Mouse (Mus musculus): Measurements from ENCODE around the gene Gm28635. TPM values are rescaled to one million over a fixed set of nuclear protein-coding genes. Genes with fewer than 3 reads are reported as not detected.
"Not testable (repeated sequence)": the region's sequence is repeated elsewhere in the genome, so short reads cannot be mapped to it uniquely, and the experiment has no call there.

Gm28635 gene
- polyA plus RNA-seq, 1 experiment from 2014 or later = not detected

GRCm38 (mm10) chr2:84703497-84703896 lies 25.7 kb upstream of the Gm28635 start:
- Histone ChIP-seq H3K27ac (replicated peaks; ENCODE audit: low read depth, low read length) (no peak overlapping the region), H3K4me1 (ENCODE audit: control insufficient read depth, insufficient read depth, low read length) (no peaks in the 10 kb centered on the region), H3K9me3 (ENCODE audit: control insufficient read depth, low read length) (no peaks in the 10 kb centered on the region), H3K36me3 (ENCODE audit: control insufficient read depth, insufficient read depth, low read length) (peaks cover 47% of the 10 kb centered on the region), H3K4me2 (ENCODE audit: low read length) (no peak overlapping the region), H3K27me3 (ENCODE audit: control insufficient read depth, insufficient read depth, low read length) (no peaks in the 10 kb centered on the region), H3K4me3 (replicated peaks; ENCODE audit: low read depth, low read length) (no peak overlapping the region), H3K9ac (replicated peaks; ENCODE audit: low read length) (no peak overlapping the region)
- 88% methylated on average over 1 of the region's 1 CpGs for WGBS
- DNase-seq (no peak), ATAC-seq (ENCODE audit: low FRiP score, low TSS enrichment) (no peak)

DNA sequence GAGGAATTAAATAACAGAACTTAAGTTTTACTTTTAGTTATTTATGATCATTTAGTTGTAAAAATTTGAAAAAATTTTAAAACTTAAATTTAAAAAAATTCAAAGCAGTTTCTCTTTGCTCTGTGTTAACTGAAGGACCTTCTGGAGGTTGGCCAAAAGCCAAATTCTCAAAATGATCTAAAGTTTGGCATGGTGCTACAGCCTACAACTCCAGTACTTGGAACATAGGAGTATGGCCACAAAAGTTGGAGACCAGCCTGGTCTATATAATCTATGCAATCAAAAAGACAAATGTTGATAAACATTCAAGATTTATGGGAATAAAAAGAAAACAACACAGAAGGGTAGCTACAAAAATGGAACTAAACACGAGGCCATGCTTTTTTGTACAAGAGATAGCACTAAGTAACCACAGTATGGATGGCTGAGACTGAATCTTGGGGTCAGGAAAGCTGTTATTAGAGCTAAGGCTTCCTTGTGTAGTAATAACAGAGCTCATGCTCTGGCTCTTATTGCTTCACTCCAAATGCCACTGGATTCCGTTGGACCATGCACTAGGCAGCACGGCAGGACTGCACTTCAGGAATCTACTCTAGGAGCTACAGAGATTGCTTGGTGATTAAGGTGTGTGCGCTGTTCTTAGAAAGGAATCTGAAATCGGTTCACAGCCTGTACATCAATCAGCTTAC lies 17.3 kb upstream of the Gm28635 start:
- Histone ChIP-seq H3K4me1 (ENCODE audit: control insufficient read depth, insufficient read depth, low read length) (no peaks in the 10 kb centered on the region), H3K27me3 (ENCODE audit: control insufficient read depth, insufficient read depth, low read length) (no peaks in the 10 kb centered on the region), H3K9ac (replicated peaks; ENCODE audit: low read length) (no peak overlapping the region), H3K4me2 (ENCODE audit: low read length) (no peak overlapping the region), H3K4me3 (replicated peaks; ENCODE audit: low read depth, low read length) (no peak overlapping the region), H3K36me3 (ENCODE audit: control insufficient read depth, insufficient read depth, low read length) (peaks cover 71% of the 10 kb centered on the region), H3K27ac (replicated peaks; ENCODE audit: low read depth, low read length) (no peak overlapping the region), H3K9me3 (ENCODE audit: control insufficient read depth, low read length) (no peaks in the 10 kb centered on the region)
- DNase-seq = no peak
- WGBS = 95% methylated on average over 5 of the region's 5 CpGs
- ATAC-seq (ENCODE audit: low FRiP score, low TSS enrichment) = no peak

- peaks cover 91% of the 10 kb centered on the region for H3K36me3 ChIP-seq (ENCODE audit: control insufficient read depth, insufficient read depth, low read length)
- DNase-seq = no peak
- H3K4me2 ChIP-seq (ENCODE audit: low read length) = no peak overlapping the region
- ATAC-seq (ENCODE audit: low FRiP score, low TSS enrichment) = no peak
- no peak overlapping the region for H3K9ac ChIP-seq (replicated peaks; ENCODE audit: low read length)
- H3K4me3 ChIP-seq (replicated peaks; ENCODE audit: low read depth, low read length) = no peak overlapping the region
- no peak overlapping the region for H3K27ac ChIP-seq (replicated peaks; ENCODE audit: low read depth, low read length)
- no peaks in the 10 kb centered on the region for H3K27me3 ChIP-seq (ENCODE audit: control insufficient read depth, insufficient read depth, low read length)
- H3K9me3 ChIP-seq (ENCODE audit: control insufficient read depth, low read length) = no peaks in the 10 kb centered on the region
- WGBS = 93% methylated on average over 12 of the region's 12 CpGs
- H3K4me1 ChIP-seq (ENCODE audit: control insufficient read depth, insufficient read depth, low read length) = no peaks in the 10 kb centered on the region
These were observed 12.2 kb upstream of the Gm28635 start for GRCm38 (mm10) chr2:84690050-84690449.

GRCm38 (mm10) chr2:84688080-84688844 lies 10.4 kb upstream of the Gm28635 start:
- WGBS = 84% methylated on average over 2 of the region's 2 CpGs
- ATAC-seq (ENCODE audit: low FRiP score, low TSS enrichment) = no peak

DNA sequence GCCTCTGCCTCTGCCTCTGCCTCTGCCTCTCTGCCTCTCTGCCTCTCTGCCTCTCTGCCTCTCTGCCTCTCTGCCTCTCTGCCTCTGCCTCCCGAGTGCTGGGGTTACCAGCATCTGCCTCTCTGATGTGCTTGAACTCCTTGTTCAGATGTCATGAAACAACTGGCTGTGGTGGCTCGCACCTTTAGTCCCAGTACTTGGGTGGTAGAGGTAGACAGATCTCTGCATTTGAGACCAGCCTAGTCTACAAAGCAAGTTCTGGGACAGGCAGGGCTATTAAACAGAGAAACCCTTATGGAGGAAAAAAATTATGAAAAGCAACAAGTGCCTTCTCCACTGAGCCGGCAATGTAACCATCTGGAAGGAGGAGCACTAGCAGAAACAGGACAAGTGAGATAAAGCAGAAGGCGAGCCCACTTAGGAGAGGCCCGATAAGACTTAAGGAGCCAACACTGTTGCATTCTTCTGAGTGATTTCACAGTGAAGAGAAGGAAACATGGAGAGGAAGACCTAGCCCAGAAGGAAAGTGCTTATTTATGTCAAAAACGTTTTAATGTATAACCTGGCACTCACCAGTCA lies 4.9 kb upstream of the Gm28635 start:
- Histone ChIP-seq H3K36me3 (ENCODE audit: control insufficient read depth, insufficient read depth, low read length) (peaks cover 43% of the 10 kb centered on the region), H3K9me3 (ENCODE audit: control insufficient read depth, low read length) (no peaks in the 10 kb centered on the region), H3K4me1 (ENCODE audit: control insufficient read depth, insufficient read depth, low read length) (peaks cover 7% of the 10 kb centered on the region; the same call in 1 of the 2 replicates), H3K4me2 (ENCODE audit: low read length) (no peak overlapping the region), H3K27me3 (ENCODE audit: control insufficient read depth, insufficient read depth, low read length) (no peaks in the 10 kb centered on the region), H3K27ac (replicated peaks; ENCODE audit: low read depth, low read length) (no peak overlapping the region), H3K9ac (replicated peaks; ENCODE audit: low read length) (no peak overlapping the region), H3K4me3 (replicated peaks; ENCODE audit: low read depth, low read length) (no peak overlapping the region)
- 92% methylated on average over 6 of the region's 6 CpGs for WGBS
- no peak for DNase-seq
- ATAC-seq (ENCODE audit: low FRiP score, low TSS enrichment) = no peak

More at GRCm38 (mm10) chr2:84688080-84688844, 10.4 kb upstream of the Gm28635 start:
- Histone ChIP-seq H3K9ac (replicated peaks; ENCODE audit: low read length) (no peak overlapping the region), H3K4me3 (replicated peaks; ENCODE audit: low read depth, low read length) (no peak overlapping the region), H3K9me3 (ENCODE audit: control insufficient read depth, low read length) (no peaks in the 10 kb centered on the region), H3K4me1 (ENCODE audit: control insufficient read depth, insufficient read depth, low read length) (no peaks in the 10 kb centered on the region), H3K4me2 (ENCODE audit: low read length) (no peak overlapping the region), H3K36me3 (ENCODE audit: control insufficient read depth, insufficient read depth, low read length) (peaks cover 80% of the 10 kb centered on the region), H3K27me3 (ENCODE audit: control insufficient read depth, insufficient read depth, low read length) (no peaks in the 10 kb centered on the region), H3K27ac (replicated peaks; ENCODE audit: low read depth, low read length) (no peak overlapping the region)
- DNase-seq = no peak

DNA sequence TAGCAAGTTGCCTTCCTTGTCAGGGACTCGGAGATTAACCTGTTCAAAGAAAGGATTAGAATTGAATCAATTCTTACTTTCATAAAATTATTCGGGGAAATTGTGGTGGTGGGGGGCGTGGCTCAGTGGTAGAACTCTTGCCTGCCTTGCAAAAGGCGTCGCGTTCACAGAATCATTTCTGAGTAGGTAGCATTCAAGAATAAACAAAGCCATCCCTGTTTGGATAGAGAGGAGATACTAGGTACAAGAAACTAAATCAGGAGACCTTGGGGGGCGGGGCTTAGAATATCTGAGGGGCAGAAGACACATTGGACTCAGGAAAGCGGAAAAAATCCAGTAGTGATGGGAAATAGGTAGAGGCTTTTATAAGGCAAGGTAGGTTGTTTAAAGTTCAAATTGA lies 1.2 kb upstream of the Gm28635 start, which contains the start of gene Tmx2:
Tmx2 (minus strand) TSS at position 125 of the 400 bp plus-strand sequence.
- ATAC-seq (ENCODE audit: low FRiP score, low TSS enrichment) (no peak), DNase-seq (no peak)
- Histone ChIP-seq H3K36me3 (ENCODE audit: control insufficient read depth, insufficient read depth, low read length) (peaks cover 35% of the 10 kb centered on the region), H3K9me3 (ENCODE audit: control insufficient read depth, low read length) (no peaks in the 10 kb centered on the region), H3K9ac (replicated peaks; ENCODE audit: low read length) (peak within 1 kb of the TSS; percentile 74), H3K4me1 (ENCODE audit: control insufficient read depth, insufficient read depth, low read length) (peaks cover 17% of the 10 kb centered on the region), H3K27me3 (ENCODE audit: control insufficient read depth, insufficient read depth, low read length) (no peaks in the 10 kb centered on the region), H3K27ac (replicated peaks; ENCODE audit: low read depth, low read length) (no peak within 1 kb of the TSS; the same call in 1 of the 2 replicates), H3K4me3 (replicated peaks; ENCODE audit: low read depth, low read length) (peak within 1 kb of the TSS; percentile 97), H3K4me2 (ENCODE audit: low read length) (peak within 1 kb of the TSS; percentile 77)
- WGBS = 23% methylated on average over 8 of the region's 8 CpGs

GRCm38 (mm10) chr2:84677270-84677967 lies 422 bp downstream of the Gm28635 start:
- H3K36me3 ChIP-seq (ENCODE audit: control insufficient read depth, insufficient read depth, low read length) = peaks cover 46% of the 10 kb centered on the region

GRCm38 (mm10) chr2:84671535-84671934 lies 6.3 kb downstream of the Gm28635 start:
- not testable (repeated sequence) for DNase-seq; H3K9ac ChIP-seq (replicated peaks; ENCODE audit: low read length); ATAC-seq (ENCODE audit: low FRiP score, low TSS enrichment); H3K27me3 ChIP-seq (ENCODE audit: control insufficient read depth, insufficient read depth, low read length); H3K27ac ChIP-seq (replicated peaks; ENCODE audit: low read depth, low read length); H3K4me1 ChIP-seq (ENCODE audit: control insufficient read depth, insufficient read depth, low read length); H3K9me3 ChIP-seq (ENCODE audit: control insufficient read depth, low read length)
- peaks cover 44% of the 10 kb centered on the region for H3K36me3 ChIP-seq (ENCODE audit: control insufficient read depth, insufficient read depth, low read length)
- WGBS = 68% methylated on average over 4 of the region's 5 CpGs
- H3K4me3 ChIP-seq (replicated peaks; ENCODE audit: low read depth, low read length) = peak overlapping the region; percentile 91; the same call in 1 of the 2 replicates
- peak overlapping the region; percentile 77 for H3K4me2 ChIP-seq (ENCODE audit: low read length)

More at GRCm38 (mm10) chr2:84677270-84677967, 422 bp downstream of the Gm28635 start:
- WGBS = 11% methylated on average over 22 of the region's 22 CpGs
- H3K27me3 ChIP-seq (ENCODE audit: control insufficient read depth, insufficient read depth, low read length) = no peaks in the 10 kb centered on the region
- H3K4me2 ChIP-seq (ENCODE audit: low read length) = peak overlapping the region; percentile 78
- no peaks in the 10 kb centered on the region for H3K9me3 ChIP-seq (ENCODE audit: control insufficient read depth, low read length)
- peak overlapping the region; percentile 52 for H3K4me3 ChIP-seq (replicated peaks; ENCODE audit: low read depth, low read length)
- peak; percentile 67 for DNase-seq
- peak overlapping the region; percentile 53 for H3K9ac ChIP-seq (replicated peaks; ENCODE audit: low read length)
- peaks cover 17% of the 10 kb centered on the region for H3K4me1 ChIP-seq (ENCODE audit: control insufficient read depth, insufficient read depth, low read length)
- peak overlapping the region; percentile 73 for H3K27ac ChIP-seq (replicated peaks; ENCODE audit: low read depth, low read length)
- peak; percentile 69 for ATAC-seq (ENCODE audit: low FRiP score, low TSS enrichment)

All from midbrain, embryonic 14.5 days (tissue).